Mouse (Mus musculus) cerebellum, postnatal 36 days (tissue): ENCODE measurements around the gene Tctn1.
A peak's percentile ranks its signal among the peaks of the same experiment; 100 is the strongest.

Source experiments
- DNase-seq, 2 experiments: peaks; one replicate each; pipeline ENCODE4 v3.0.0; 2021 to 2022; ENCODE audit warnings: mixed read lengths in 2 of 2

Tctn1 gene

DNA sequence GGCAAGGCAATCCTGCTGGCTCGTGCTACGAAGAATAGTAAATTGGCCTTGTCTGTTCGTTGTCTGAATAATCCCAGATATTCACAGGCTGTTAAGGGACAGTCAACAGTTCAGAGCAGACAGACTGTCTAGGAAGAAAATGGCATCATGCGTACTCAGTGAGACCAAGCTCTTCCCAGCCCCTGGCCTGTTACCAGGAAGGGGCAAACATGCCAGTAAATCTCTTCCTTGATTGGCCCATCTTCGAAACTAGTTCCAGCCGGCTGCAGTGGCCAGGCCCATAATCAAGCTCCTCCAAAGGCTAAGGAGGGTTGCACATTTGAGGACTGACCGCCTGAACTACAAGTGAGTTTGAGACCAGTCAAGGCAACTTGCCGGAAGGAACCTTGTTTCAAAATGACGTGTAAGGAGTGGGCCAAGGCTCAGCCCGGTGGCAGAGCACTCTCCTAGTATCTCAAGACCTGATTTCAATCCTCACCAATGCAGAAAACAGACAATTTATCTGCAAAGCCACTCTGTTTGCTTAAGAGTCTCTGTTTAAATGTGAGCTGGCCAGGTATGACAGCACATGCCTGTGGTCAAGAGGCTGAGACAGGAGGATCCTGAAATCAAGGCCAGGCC, 17.6 kb downstream of the Tctn1 start:
- no peak for DNase-seq

DNA sequence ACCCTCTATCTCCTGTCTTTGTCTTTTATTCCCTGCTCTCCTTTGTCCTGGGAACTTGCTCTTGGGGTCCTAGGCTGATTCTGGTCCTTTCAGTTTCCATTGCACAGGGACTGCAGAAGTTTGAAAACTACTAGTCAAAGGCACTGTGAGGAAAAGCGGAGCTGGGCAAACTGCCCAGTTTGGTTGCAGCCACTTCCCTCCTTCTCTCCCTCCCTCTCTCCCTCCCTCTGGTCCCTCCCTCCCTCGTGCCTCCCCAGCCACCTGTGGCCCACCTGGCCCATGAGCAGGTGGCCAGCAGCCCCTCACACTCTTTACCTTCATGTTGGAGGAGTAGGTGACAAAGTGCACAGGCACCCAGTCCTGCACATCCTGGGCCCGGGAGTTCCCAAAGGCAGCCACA, 19.1 kb downstream of the Tctn1 start:
- no peak for DNase-seq

DNA sequence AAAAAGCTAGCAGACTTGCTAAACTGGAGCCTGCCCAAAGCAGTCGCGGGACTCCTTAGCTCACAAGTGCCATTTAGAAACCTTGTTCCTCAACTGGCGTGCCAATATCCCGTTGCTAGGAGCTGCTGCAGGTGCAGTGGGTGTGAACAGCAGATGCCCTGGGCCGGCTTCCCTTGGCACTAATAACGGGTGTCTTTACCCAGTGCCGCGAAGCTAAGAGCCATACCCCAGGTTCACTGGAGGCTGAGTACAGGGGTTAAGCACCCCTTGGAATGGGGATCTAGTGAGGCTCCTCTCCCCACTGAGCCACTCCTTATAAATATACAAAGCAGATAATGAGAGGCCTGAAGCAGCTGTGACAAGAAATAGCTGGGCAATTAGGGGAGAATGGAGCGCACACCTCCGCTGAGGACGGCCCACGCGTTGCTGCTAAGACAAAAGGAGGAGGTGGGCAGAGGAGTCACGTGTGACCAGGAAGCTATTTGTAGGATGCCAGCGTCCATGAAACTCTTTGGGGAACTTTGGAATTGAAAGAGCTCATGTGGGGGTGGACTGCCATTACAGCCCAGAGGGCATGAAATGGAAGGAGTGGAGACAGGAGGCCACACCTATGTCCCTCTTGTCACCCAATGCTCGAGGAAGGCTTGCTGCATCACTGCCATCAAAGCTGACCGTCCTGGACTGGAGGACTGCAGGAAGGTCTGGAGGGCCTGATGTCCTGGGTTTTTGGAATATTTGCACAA, 20.3 kb downstream of the Tctn1 start:
- DNase-seq = peak; percentile 55 to 61

DNA sequence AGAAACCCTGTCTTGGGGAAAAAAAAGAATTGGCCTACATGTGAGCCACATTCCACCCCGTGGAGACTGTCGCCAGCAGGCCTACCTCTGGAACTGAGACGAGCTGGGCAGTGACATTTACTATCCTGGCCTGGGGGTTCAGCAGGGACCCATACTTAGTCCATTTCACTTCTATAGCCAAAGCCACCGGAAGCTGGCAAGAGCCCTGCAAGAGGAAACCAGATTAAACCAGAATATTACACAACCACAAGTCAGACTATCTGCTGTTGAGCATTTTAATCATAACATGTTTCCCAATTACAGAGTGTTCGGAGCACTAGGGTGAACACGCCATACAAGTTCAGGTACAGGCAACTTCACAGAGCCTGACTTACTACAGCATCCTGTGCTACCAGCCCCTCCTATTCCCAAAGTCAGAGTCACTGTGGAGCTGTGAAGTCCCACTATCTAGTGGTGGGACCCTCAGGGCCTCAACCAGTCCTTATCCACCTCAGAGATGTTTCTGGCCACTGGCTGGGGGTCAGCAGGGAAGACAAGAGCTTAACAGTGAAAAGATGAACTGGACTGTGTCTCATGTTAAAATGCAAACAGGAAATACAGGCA, 21.6 kb downstream of the Tctn1 start:
- DNase-seq = no peak

DNA sequence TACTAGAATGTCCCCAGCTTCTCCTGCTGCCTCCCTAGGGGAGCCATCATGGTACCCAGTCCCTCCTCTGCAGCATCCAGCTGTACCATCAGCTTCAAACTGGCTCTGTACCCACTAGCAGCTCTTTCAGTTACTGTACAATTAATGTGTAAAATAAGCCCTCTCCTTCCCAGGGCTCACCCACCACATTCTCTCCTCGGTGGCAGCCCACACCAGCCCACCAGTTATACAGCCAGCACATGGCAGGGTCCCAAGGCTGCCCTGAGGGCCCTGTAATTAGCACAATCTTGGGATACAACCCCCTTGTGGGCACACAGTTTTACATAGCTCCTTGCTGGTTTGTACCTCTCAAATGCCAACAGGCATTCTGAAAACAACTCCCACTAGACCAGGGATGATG, 23.3 kb downstream of the Tctn1 start:
- DNase-seq = no peak

DNA sequence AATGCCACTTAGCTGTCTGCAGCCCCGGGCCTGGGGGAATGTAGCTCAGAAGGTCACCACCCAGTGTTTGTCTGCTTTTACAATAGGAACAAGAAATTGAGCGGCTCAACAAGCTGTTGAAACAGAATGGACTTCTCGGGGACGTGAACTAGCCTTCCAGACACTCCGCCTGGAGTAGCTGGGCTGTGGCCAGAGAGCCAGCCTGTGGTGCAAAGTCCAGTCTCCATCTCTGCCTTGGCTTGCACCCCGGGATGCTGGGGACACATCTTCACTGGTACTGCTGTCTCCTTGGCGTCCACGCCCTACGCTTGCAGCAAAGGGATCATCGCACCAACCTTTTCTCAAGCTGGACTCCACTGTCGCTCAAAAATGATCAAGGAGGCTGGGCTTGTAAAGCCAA, 23.7 kb downstream of the Tctn1 start:
- peak; percentile 52 to 57 for DNase-seq

DNA sequence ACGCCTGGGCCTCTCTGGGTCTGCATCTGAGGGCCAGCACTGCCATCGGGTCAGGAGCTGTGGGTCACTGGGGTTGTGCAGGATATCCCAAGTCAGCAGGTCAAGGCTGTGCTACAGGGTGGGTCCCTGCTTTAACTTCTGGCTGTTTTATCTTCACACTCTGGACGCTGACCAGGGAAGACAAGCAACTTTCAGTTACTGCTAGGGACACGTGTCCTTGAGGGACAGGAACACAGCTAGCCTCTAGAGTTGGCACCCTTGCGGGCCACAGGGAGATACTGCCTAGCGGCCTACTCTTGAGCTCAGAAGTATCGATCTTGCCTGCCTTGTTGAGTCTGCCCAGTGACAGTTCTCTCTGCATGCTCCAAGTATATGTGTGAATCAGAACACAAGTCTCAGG, 24.6 kb downstream of the Tctn1 start:
- no peak for DNase-seq

DNA sequence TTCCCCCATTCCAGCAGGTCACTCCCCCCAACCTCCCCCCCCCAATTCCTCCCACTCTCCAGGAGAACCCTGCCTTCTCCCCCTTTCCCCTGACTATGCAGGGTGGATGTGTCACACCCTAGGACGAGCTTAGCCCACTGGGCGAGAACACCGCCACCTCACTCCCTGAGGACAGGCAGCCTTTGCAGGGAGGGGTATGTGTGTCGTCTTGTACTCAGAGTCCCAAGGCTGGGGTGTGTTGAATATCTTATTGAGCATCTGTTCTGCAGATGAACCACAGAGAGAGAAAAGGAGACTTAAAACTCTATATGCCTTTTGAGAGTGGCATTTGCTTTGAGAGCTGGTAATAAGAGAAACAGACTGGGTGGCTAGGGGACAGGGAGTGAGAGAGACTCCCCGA, 27.1 kb downstream of the Tctn1 start:
- DNase-seq = no peak

DNA sequence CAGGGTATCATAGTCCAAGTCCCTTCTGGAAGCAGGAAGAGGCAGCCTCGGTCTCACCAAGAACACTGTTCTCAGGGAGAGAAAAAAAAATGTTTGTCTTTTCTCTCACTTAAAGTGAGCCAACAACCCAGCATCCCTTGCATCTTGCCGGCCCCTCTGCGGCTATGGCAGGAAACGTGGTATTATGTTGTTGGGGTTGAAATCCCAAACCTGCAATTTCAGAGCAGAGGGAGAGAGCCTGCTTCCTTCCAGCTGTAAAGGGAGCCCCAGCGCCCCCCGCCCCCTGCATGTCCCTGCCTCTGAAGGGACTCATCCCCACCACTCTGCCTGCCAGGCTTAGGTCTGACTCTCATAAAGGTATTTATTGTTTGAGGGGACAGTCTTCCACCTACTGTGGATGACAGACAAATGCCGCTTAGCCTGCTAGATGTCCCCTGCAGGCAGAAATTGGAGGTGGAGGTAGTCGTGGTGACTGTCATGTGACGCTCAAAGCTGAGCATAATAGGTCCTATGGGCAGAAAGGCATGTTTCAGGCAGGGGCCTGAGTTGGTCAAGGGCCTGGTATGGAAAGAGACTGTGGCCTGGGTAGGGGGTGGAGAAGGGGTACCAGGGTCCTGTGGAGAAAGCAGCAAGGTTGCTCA, 28.9 kb downstream of the Tctn1 start:
- DNase-seq = no peak

DNA sequence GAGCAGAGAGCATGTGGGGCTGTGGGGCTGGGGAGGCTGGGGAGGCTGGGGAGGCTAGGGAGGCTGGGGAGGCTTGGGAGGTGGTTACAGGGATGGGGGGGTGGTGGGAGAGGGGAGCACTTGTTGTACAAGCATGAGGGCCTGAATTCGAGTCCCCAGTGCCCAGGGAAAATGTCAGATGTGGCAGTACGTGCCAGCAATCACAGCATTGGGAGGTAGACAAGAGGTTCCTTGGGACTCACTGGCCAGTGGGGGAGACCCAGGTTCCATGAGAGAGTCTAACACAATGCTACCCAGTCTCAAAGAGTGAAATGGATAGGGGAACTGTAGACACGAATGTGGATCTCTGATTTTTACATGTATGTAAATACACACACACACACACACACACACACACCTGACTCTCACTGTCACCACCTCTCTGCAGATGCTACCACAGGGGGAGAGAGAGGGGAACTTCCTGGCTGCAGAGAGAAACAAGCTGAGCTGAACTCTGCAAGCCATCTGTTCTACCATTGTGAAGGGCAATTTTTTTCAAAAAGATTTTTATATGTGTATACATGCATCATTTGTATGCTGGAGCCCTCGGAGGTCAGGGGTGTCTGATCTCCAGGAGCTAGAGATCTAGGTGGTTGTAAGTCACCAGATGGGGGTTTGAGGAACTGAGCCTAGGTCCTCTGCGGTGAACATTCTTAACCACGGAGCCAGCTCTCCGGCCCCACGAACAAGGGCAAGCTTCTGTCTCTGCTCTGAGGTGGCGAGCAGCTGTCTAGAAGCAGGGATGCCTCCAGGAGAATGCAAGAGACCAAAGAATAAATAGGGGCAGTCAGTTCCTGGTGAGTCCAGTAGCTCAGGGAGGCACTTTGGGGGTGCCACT, 29.7 kb downstream of the Tctn1 start:
- no peak for DNase-seq

DNA sequence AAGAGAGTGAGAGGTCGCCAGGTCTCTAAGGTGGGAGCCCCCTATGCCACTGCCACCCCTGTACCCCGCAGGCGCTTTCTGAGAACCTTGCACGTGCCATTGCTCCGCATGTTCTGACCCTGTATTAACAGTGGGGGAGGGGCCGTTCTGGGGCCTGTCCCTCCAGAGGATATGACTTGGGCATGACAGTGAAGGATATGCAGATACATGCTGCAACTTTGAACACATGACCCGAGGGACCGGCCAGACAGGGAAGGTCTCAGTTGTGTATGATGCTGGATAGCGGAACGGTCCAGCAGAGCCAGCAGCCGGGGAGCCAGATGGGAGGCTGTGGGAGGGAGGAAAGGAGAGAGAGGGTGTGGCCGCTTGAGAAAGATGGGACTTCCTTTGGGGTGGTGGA, 30.6 kb downstream of the Tctn1 start:
- DNase-seq = no peak

DNA sequence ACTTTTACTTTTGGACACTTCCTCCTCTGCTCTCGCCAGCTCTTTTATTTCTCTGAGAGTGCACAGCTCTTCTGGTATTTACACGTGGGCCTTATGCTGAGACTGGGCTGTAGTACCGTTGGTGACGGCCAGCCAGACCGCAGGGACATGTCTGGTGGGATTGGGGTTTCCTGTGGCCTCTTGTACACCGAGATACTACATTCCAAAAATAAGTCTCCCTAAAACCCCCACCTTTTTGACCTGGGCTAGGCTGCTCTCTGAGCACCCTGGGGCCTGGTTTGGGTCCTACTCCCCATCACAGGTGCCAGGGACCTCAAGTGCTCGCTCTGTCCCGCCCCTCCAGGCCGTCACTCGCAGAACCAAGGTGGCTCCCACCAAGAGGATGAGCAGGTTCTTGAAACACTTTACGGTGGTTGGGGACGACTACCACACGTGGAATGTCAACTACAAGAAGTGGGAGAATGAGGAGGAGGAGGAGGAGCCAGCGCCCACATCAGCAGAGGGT, 31.1 kb downstream of the Tctn1 start:
- no peak for DNase-seq

DNA sequence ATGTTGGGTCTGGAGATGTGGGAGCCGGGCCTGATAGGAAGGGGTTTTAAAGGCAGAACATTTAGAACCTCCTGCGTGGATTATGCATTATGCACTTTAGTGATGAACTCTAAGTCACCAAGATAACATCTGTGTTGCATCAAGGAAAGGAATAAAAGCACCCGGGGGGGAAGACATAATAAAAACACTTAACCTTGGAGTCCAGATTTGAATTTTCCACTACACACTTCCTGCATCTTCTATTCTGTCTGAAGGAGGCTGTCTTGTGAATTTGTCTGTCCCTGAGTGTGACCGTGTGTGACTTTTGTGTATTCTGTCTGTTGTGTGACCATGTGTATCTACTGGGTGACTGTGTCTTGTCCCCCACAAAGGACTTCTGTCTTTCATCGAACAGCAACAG, 32.3 kb downstream of the Tctn1 start:
- DNase-seq = no peak

DNA sequence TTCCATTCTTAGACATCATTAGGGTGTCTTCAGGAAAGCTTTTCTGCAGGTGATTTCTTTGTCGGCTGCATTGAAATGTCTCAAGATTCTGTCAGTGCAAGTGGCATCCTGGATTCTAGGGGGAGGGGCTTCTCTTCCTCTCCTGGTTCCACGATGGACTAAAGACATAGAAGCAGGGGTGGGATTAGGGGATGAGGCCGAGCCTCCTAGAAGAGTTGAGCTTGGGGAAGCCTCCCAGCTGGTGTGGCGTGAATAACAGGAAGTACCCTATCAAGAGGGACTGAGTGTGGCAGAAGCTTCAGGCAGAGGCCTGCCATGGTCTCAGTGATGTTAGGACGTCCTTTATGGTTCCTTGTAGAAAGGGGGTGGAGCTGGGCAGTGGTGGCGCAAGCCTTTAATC, 32.8 kb downstream of the Tctn1 start:
- DNase-seq = no peak

DNA sequence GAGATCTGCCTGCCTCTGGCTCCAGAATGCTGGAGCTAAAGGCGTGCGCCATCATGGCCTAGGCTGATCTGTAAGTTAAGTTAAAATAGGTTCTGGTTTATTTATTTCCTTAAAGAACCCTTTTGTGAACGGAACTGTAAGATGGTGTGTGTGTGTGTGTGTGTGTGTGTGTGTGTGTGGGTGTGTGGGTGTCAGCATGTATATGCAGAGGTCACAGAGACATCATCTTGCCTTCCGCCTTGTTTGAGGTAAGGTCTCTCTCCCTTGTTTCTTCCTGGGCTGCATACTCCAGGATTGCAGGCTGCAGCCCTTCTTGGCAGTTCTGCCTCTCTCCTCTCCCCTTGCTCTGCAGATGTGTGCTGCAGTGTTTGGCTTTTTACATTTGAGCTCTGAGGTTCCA, 33.4 kb downstream of the Tctn1 start:
- no peak for DNase-seq

DNA sequence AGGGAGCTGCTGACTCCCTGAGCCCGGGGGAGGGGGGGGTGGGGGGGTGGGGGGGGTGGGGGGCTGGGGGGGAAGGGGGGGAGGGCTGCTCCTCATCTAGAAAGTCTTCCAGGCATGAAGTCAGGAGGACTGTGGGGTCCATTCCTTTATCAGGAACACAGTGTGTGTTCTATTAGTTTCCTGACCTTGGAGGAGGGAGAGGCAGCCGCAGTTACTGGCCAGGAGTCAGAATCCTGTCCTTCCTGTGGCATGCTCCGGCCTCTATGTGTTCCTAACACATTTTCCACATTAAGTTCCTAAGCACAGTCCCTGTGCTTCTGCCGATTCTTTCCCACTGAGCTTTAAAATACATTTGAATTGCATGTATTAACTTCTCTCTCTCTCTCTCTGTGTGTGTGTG, 35.5 kb downstream of the Tctn1 start:
- no peak for DNase-seq

DNA sequence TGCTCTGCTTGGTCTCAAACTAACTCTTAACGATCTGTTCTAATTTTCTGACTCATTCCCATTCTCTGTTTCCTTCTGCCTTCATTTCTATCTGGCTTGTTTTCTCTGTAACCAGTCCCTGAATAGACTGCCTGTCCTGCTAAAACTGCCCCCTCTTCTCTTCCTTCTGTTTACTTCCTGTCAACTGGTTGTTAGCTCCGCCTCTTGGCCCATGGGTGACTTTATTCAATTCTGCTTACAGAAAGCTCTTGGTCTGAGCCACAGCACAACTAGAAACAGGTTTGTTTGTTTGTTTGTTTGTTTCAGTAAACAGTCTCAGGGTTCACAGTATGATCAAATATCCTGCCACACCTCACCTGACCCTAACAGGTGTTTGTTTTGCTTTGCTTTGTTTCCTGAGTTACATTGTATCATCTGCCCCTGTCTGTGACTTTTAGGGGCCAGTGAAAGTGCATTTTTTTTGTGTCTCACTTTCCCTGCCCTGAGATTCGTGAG, 35.9 kb downstream of the Tctn1 start:
- no peak for DNase-seq

DNA sequence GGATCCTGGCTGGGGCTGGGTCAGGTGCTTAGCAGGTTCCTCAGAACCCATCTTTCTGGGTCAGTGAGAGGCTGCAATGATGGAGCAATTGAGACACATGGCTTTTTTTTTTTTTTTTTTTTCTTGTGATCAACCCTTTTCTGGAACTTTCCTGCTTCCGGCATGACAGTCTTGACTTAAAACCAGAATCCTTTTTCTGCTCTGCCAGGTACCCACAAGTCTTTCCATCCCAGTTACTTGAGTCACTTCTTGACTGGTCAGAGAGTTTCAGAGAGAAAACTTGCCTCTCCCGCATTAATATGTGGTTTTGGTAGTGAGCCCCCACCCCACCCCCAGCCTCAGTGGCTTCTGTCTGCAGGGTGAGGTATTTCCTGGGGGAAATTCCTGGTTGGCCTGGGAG, 40.0 kb downstream of the Tctn1 start:
- no peak for DNase-seq

DNA sequence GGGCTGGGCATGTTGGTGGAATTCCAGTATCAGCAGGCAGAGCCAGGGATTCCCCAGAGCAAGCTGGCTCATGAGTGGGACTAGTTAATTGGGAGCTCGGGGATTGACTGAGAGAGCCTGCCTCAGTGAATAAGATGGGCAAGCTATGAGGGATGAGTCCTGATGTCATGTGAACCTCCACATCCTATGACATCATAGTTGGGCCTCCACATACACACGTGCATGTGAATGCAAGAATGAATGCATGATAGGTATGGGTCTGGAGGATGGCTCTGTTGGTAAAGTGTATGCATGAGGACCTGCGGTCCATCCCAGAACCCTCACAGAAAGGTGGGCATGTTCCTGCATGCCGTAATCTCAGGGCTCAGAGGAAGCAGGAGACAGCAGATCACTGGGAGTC, 43.2 kb downstream of the Tctn1 start:
- no peak for DNase-seq

DNA sequence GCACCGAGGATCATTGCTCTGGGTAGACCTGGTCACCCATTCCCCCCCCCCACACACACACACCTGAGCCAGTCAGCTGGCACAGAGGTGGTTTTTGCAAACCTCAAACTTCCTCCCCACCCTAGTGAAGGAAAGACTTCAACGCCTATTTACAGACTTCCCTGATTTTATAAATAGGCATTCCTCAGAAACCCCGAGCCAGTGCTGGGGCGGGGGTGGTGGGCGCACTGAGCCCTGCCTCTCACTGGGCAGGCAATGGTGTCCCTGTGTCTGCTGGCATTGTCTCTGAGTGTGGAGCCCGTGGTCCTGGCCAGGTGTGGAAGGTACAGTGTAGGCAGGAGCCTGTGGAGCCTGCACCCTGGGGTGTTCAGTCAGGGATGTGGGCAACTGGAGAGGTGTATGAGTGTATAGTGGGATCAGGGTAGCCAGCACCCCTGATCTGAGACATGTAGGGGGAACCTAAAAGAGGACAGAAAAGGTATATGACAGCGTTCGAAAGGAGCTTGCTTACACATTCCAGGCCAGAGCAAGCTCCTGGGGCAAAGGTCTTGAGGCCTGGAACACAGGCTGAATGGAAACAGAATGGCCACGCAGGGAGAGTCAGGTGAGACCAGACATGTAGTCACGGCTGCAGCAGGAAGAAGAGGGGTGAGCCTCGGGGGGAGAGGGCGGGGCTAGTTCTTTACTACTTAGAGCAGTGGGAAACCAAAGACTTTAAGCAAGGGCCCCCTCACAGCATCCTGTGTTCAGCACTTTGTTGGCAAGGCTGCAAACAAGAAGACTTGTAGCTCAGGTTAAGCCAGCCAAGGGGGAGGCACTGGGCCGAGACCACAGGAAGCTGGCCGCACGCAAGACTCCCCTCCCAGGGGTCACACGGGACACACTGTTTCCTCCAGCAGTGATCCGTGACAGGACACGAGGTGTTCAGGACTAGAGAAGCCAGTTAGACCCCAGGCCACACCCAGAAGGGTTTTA, 44.3 kb downstream of the Tctn1 start:
- no peak for DNase-seq

DNA sequence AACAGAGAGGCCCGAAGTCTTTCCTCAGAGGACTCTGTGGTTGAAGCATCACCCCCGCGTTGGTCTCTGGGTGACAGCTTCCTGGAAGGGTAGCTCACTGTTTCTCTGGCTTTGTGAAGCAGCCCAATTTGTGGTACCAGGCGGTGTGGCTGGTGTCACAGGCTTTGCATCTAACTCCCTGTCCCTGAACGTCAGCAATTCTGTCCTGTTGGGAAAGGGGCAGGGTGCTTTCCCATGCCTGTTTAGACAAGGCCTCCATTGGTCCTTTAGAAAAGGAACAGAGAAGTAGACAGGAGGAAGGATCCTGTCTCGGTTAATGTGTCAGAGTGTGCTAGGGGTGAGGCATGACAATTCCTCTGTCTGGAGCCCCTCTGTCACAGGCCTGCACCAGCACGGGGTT, 45.3 kb downstream of the Tctn1 start:
- DNase-seq = no peak
